In genomic region chr10:115314287-115314581, GRCm38 (mm10) we compare ENCODE assay signal across 8 mouse cellular contexts. TPM values are rescaled to one million over a fixed set of nuclear protein-coding genes. Genes with fewer than 3 reads are reported as not detected.
A peak's percentile ranks its signal among the peaks of the same experiment; 100 is the strongest.
DNase-seq lines count a peak whose midpoint lies in the region; ATAC-seq and TF ChIP-seq lines count a peak whose summit lies in the region.

No protein-coding gene starts in this region.

- no peak for TF ChIP-seq POLR2A in CH12.LX (IDR thresholded peaks at IDR 0.05; ENCODE audit: low read depth, low read length)

- no peaks in the 10 kb centered on the region for H3K9me3 ChIP-seq in heart, embryonic 11.5 days (replicated peaks; ENCODE audit: control insufficient read depth, low read length)
- H3K9me3 ChIP-seq in CH12.LX (replicated peaks; ENCODE audit: low read length), result no peaks in the 10 kb centered on the region
- H3K9me3 ChIP-seq in forebrain, postnatal 0 days (ENCODE audit: low read length), result no peaks in the 10 kb centered on the region

- 21% methylated on average over 6 of the region's 6 CpGs for WGBS in heart, embryonic 11.5 days (ENCODE audit: insufficient replicate concordance)
- WGBS in forebrain, postnatal 0 days, result 16% methylated on average over 6 of the region's 6 CpGs
- WGBS in macrophage (ENCODE audit: missing documents), result 2% methylated on average over 6 of the region's 6 CpGs

- TF ChIP-seq RAD21 in CH12.LX (IDR thresholded peaks at IDR 0.05; ENCODE audit: low read depth, low read length), result no peak

- intact Hi-C loops in heart, postnatal 10 days (cut with DNase I), result loop anchor here (2.0 to 5.0 kb wide), 2 partner anchors 62 to 71 kb away; partner anchors contain the start of genes Tbc1d15, Thap2 and Zfc3h1

- H3K27ac ChIP-seq in heart, embryonic 11.5 days (ENCODE audit: low read depth, low read length), result no peak overlapping the region
- peak overlapping the region; percentile 97 for H3K27ac ChIP-seq in CH12.LX (ENCODE audit: insufficient read depth, low read depth)
- no peak overlapping the region for H3K27ac ChIP-seq in forebrain, postnatal 0 days (ENCODE audit: low read depth, low read length)
- peak overlapping the region; percentile 84 for H3K27ac ChIP-seq in macrophage

- dilution Hi-C loops in CH12.LX (cut with MboI; ENCODE audit: extremely low pct_ligation_motif_present, extremely low pct_unique_long_range_greater_than_20kb, low sequenced_read_pairs), result no loop called here

- H3K4me3 ChIP-seq in heart, embryonic 11.5 days (ENCODE audit: low read depth, low read length), result peak overlapping the region; percentile 95
- H3K4me3 ChIP-seq in CH12.LX (replicated peaks in 1 of 3; ENCODE audit: low read depth in 2 of 3, low read length in 2 of 3, poor library complexity in 1 of 3) (peak overlapping the region; percentile 67 to 86 (median 84)), macrophage (ENCODE audit: inconsistent target) (peak overlapping the region; percentile 96)
- peak overlapping the region; percentile 97 for H3K4me3 ChIP-seq in forebrain, postnatal 0 days (ENCODE audit: low read depth, low read length)

- DNase-seq in heart, postnatal 10 days, result no peak
- no peak for DNase-seq in CH12.LX (ENCODE audit: extremely low read depth)
- DNase-seq in forebrain, postnatal 0 days, result no peak
- no peak for DNase-seq in urinary bladder, postnatal 25 days (ENCODE audit: low spot score)
- DNase-seq in left cerebral cortex, adult 18-20 months (ENCODE audit: low spot score in 2 of 2), result no peak
- DNase-seq in layer of hippocampus, adult 18-20 months (ENCODE audit: low spot score in 2 of 2), result no peak

- no peaks in the 10 kb centered on the region for H3K27me3 ChIP-seq in heart, embryonic 11.5 days (ENCODE audit: control insufficient read depth, insufficient read depth, low read length)
- no peaks in the 10 kb centered on the region for H3K27me3 ChIP-seq in CH12.LX (replicated peaks)
- H3K27me3 ChIP-seq in forebrain, postnatal 0 days (ENCODE audit: insufficient read depth, low read length), result no peaks in the 10 kb centered on the region

- peaks cover 30% of the 10 kb centered on the region for H3K4me1 ChIP-seq in heart, embryonic 11.5 days (ENCODE audit: control insufficient read depth, insufficient read depth, low read length)
- peaks cover 8 to 46% of the 10 kb centered on the region in 2 experiments for H3K4me1 ChIP-seq in CH12.LX (ENCODE audit: control insufficient read depth in 1 of 2, insufficient read depth in 2 of 2)
- H3K4me1 ChIP-seq in forebrain, postnatal 0 days (ENCODE audit: insufficient read depth), result peaks cover 14% of the 10 kb centered on the region

- in situ Hi-C loops in CH12.LX (cut with MboI; ENCODE audit: low pct_ligation_motif_present, low pct_unique_long_range_greater_than_20kb, low sequenced_read_pairs), result loop anchor here (10.0 kb wide), 1 partner anchor 301 kb away; no protein-coding TSS in a partner anchor

- no peaks in the 10 kb centered on the region for H3K36me3 ChIP-seq in heart, embryonic 11.5 days (ENCODE audit: control insufficient read depth, insufficient read depth, low read length)
- H3K36me3 ChIP-seq in CH12.LX (replicated peaks in 1 of 2; ENCODE audit: control insufficient read depth in 1 of 2, insufficient read depth in 1 of 2, low read length in 1 of 2) (peaks cover 0 to 29% of the 10 kb centered on the region in 2 experiments), macrophage (ENCODE audit: inconsistent target) (no peaks in the 10 kb centered on the region)
- H3K36me3 ChIP-seq in forebrain, postnatal 0 days (ENCODE audit: insufficient read depth), result no peaks in the 10 kb centered on the region

- TF ChIP-seq EP300 in CH12.LX (IDR thresholded peaks at IDR 0.05; ENCODE audit: low read length), result no peak

- H3K9ac ChIP-seq in heart, embryonic 11.5 days (ENCODE audit: low read depth, low read length), result peak overlapping the region; percentile 95
- H3K9ac ChIP-seq in CH12.LX (ENCODE audit: insufficient read depth, low read depth), result peak overlapping the region; percentile 87
- peak overlapping the region; percentile 97 for H3K9ac ChIP-seq in forebrain, postnatal 0 days

- no peak for ATAC-seq in heart, embryonic 11.5 days (replicated peaks; ENCODE audit: insufficient number of reproducible peaks, low FRiP score, low TSS enrichment)
- ATAC-seq in forebrain, postnatal 0 days, result no peak

- H3K79me2 ChIP-seq in CH12.LX (replicated peaks; ENCODE audit: control insufficient read depth, extremely low read depth, insufficient read depth, poor library complexity, severe bottlenecking) (peaks cover 49% of the 10 kb centered on the region), macrophage (ENCODE audit: inconsistent target) (peaks cover 59% of the 10 kb centered on the region)

- H3K4me2 ChIP-seq in heart, embryonic 11.5 days, result peak overlapping the region; percentile 75
- peak overlapping the region; percentile 98; the same call in 1 of the 2 replicates for H3K4me2 ChIP-seq in CH12.LX (ENCODE audit: insufficient read depth, low read depth, poor library complexity, severe bottlenecking)
- H3K4me2 ChIP-seq in forebrain, postnatal 0 days (ENCODE audit: low read depth), result peak overlapping the region; percentile 62

- no peak for TF ChIP-seq CTCF in CH12.LX (conservative IDR thresholded peaks at IDR 0.05 in 1 of 2, IDR thresholded peaks at IDR 0.05 in 1 of 2; ENCODE audit: low read depth in 2 of 2, low read length in 2 of 2)
- no peak for TF ChIP-seq CTCF in forebrain, postnatal 0 days (IDR thresholded peaks at IDR 0.05; ENCODE audit: low read depth)

TF ChIP-seq in CH12.LX, 34 proteins besides CTCF, POLR2A, EP300 and RAD21:
- TF ChIP-seq POLR2AphosphoS2 (IDR thresholded peaks at IDR 0.05; ENCODE audit: low read depth, low read length) (no peak), HCFC1 (IDR thresholded peaks at IDR 0.05; ENCODE audit: low read depth, low read length) (no peak), TBP (conservative IDR thresholded peaks at IDR 0.05; ENCODE audit: low read depth, low read length) (no peak), MXI1 (IDR thresholded peaks at IDR 0.05; ENCODE audit: low read depth, low read length) (no peak), ZNF384 (IDR thresholded peaks at IDR 0.05; ENCODE audit: low read depth, low read length) (peak; percentile 77), SIN3A (IDR thresholded peaks at IDR 0.05; ENCODE audit: low read length) (no peak), MYC (IDR thresholded peaks at IDR 0.05; ENCODE audit: low read depth, low read length) (peak; percentile 21; the same call in 1 of the 2 replicates), MAFK (IDR thresholded peaks at IDR 0.05; ENCODE audit: insufficient replicate concordance, low read length) (no peak)

RNA-seq across cellular contexts. Expression of gene Rab21, which starts 1.2 kb away (rescaled TPM):
- 10.1 and 10.3 TPM in 2 replicates for polyA plus RNA-seq in heart, embryonic 11.5 days (2014; fragmentation: Nextera tagmentation; extraction: Ambion mirVana)
- total RNA-seq in heart, postnatal 10 days (2021), result 10 to 100 TPM; 67.8 to 68.6 TPM
- 45.0 and 55.6 TPM in 2 replicates for total RNA-seq in CH12.LX (2012; rRNA removed)
- total RNA-seq in CH12.LX (2014; rRNA removed), result 57.4 and 57.9 TPM in 2 replicates
- polyA plus RNA-seq in CH12.LX (2012; ENCODE audit: insufficient read length, low read depth), result 52.8 and 58.4 TPM in 2 replicates
- total RNA-seq in forebrain, postnatal 0 days (2014; rRNA removed), result 31.2 and 34.7 TPM in 2 replicates
- polyA plus RNA-seq in forebrain, postnatal 0 days (2015; fragmentation: Nextera tagmentation; extraction: Ambion mirVana), result 10.7 and 14.8 TPM in 2 replicates
- 10 to 100 TPM; 34.9 to 95.7 (median 53.2) TPM for total RNA-seq in macrophage (2018; cell fraction: chromatin; rRNA removed)
- total RNA-seq in macrophage (2018; cell fraction: cytosol; rRNA removed), result 10 to 100 TPM; 51.6 to 83.4 (median 67.0) TPM
- total RNA-seq in macrophage (2018; cell fraction: nucleus; rRNA removed), result 100 to 1,000 TPM in 2 of 26 experiments, 10 to 100 TPM in 24; 56.1 to 104 (median 76.2) TPM
- 45.9 to 62.6 TPM (median 49.4 TPM) in 3 replicates for polyA plus RNA-seq in macrophage (2018)
- total RNA-seq in left cerebral cortex, adult 18-20 months (2021), result 10 to 100 TPM; 54.4 to 54.8 TPM
- 10 to 100 TPM; 58.1 to 58.4 TPM for total RNA-seq in layer of hippocampus, adult 18-20 months (2021)

RNA-seq across cellular contexts. Expression of gene Tmem19, which starts 48.1 kb away (rescaled TPM):
- polyA plus RNA-seq in heart, embryonic 11.5 days (2014; fragmentation: Nextera tagmentation; extraction: Ambion mirVana), result 21.3 and 22.3 TPM in 2 replicates
- total RNA-seq in heart, postnatal 10 days (2021), result 10 to 100 TPM; 16.0 to 20.7 TPM
- total RNA-seq in CH12.LX (2012; rRNA removed), result 20.9 and 25.7 TPM in 2 replicates
- 26.0 and 34.3 TPM in 2 replicates for total RNA-seq in CH12.LX (2014; rRNA removed)
- 22.9 and 29.3 TPM in 2 replicates for polyA plus RNA-seq in CH12.LX (2012; ENCODE audit: insufficient read length, low read depth)
- 30.5 and 36.0 TPM in 2 replicates for total RNA-seq in forebrain, postnatal 0 days (2014; rRNA removed)
- polyA plus RNA-seq in forebrain, postnatal 0 days (2015; fragmentation: Nextera tagmentation; extraction: Ambion mirVana), result 29.1 and 38.8 TPM in 2 replicates
- 10 to 100 TPM; 12.4 to 53.0 (median 26.3) TPM for total RNA-seq in macrophage (2018; cell fraction: chromatin; rRNA removed)
- 10 to 100 TPM; 26.7 to 69.6 (median 44.5) TPM for total RNA-seq in macrophage (2018; cell fraction: cytosol; rRNA removed)
- 10 to 100 TPM; 16.7 to 88.9 (median 39.3) TPM for total RNA-seq in macrophage (2018; cell fraction: nucleus; rRNA removed)
- 42.8 to 50.5 TPM (median 43.8 TPM) in 3 replicates for polyA plus RNA-seq in macrophage (2018)
- total RNA-seq in left cerebral cortex, adult 18-20 months (2021), result 10 to 100 TPM; 34.4 to 38.2 TPM
- 10 to 100 TPM; 37.9 to 39.6 TPM for total RNA-seq in layer of hippocampus, adult 18-20 months (2021)

Comparison
In these comparisons a context has a peak if more than half of its experiments do, and no peak if none do; other contexts are left out.
1. H3K27ac ChIP-seq: peak in CH12.LX (single experiment) and macrophage (single experiment); none in heart, embryonic 11.5 days (single experiment) and forebrain, postnatal 0 days (single experiment).
2. Peak in every context shown above with its lines, with median percentiles within 50 percentile points of each other: H3K4me2 ChIP-seq, H3K4me3 ChIP-seq and H3K9ac ChIP-seq.